Mouse (Mus musculus) spleen, adult 2 months (tissue): Measurements from ENCODE around the gene Podxl. TPM values are rescaled to one million over a fixed set of nuclear protein-coding genes. Genes with fewer than 3 reads are reported as not detected.

Experiments used
- DNase-seq, 2 experiments: peaks; one replicate each; pipeline versions ENCODE4 v3.0.0 to v3.0.0-alpha.2; 2012 to 2021; ENCODE audit warnings: low spot score in 2 of 2, low read depth in 1 of 2
- H3K27ac ChIP-seq: fragments of 200-500 bp; 2 replicates; pipeline ENCODE4 v1.5.1; 2012; ENCODE audit warnings: low read length, inconsistent platforms; ENCODE audit not compliant: insufficient read depth
- H3K27me3 ChIP-seq: fragments of 200-500 bp; 2 replicates; pipeline ENCODE4 v1.6.1; 2012; ENCODE audit warnings: mild to moderate bottlenecking, moderate library complexity, low read length, inconsistent platforms; ENCODE audit not compliant: control insufficient read depth, insufficient read depth
- H3K36me3 ChIP-seq: fragments of 200-500 bp; 2 replicates; pipeline ENCODE4 v1.6.1; 2012; ENCODE audit warnings: mild to moderate bottlenecking, low read length, inconsistent platforms; ENCODE audit not compliant: control insufficient read depth, insufficient read depth
- H3K4me1 ChIP-seq: fragments of 200-500 bp; 2 replicates; pipeline ENCODE4 v1.6.1; 2011; ENCODE audit warnings: inconsistent platforms; ENCODE audit not compliant: control insufficient read depth, insufficient read depth, insufficient read length
- H3K4me3 ChIP-seq: fragments of 200-500 bp; 2 replicates; pipeline ENCODE4 v1.5.1; 2011; ENCODE audit warnings: mild to moderate bottlenecking, inconsistent platforms; ENCODE audit not compliant: insufficient read depth, insufficient read length; ENCODE audit errors: extremely low read depth
- CTCF ChIP-seq: fragments of 200-500 bp; IDR thresholded peaks from 2 replicates; pipeline ENCODE4 v1.5.1; 2011; ENCODE audit warnings: mild to moderate bottlenecking, inconsistent platforms; ENCODE audit not compliant: insufficient read depth, insufficient read length, insufficient replicate concordance; ENCODE audit errors: extremely low read depth
- POLR2A ChIP-seq: fragments of 200-500 bp; IDR thresholded peaks from 2 replicates; pipeline ENCODE4 v1.6.1; 2011; ENCODE audit warnings: low read depth, low read length, inconsistent platforms
- WGBS: fragments of 180-500 bp; shearing (Covaris S2); methylation state at CpG from one replicate; pipeline ENCODE4 v1.1.7; 2018; 5-methylcytosine and 5-hydroxymethylcytosine counted together
- polyA plus RNA-seq: library from polyadenylated mRNA; depleted of rRNA; stranded (reverse); fragments of >200 nt; gene quantifications from 2 replicates; pipeline ENCODE4 v1.2.3, GENCODE M21; 2012; rRNA removed

Podxl gene
- 5.4 and 6.8 TPM in 2 replicates for polyA plus RNA-seq

- Histone ChIP-seq H3K4me1 (peaks cover 4% of the 10 kb centered on the region), H3K27ac (no peak within 1 kb of the TSS), H3K36me3 (no peaks in the 10 kb centered on the region), H3K27me3 (peaks cover 14% of the 10 kb centered on the region), H3K4me3 (peak within 1 kb of the TSS; percentile 49)
- TF ChIP-seq POLR2A = no peak
- TF ChIP-seq CTCF = no peak
- DNase-seq = peak in 1 of 2 experiments; percentile 19
- 1% methylated on average over 71 of the region's 91 CpGs for WGBS
Measured at GRCm38 (mm10) chr6:31563235-31564181, at the start of gene Podxl. Gene Podxl (minus strand): TSS chr6:31563981.

- 64% methylated on average over 17 of the region's 17 CpGs for WGBS
- TF ChIP-seq CTCF (no peak), POLR2A (no peak)
- Histone ChIP-seq H3K27me3 (no peaks in the 10 kb centered on the region), H3K27ac (no peak overlapping the region), H3K4me1 (no peaks in the 10 kb centered on the region), H3K36me3 (no peaks in the 10 kb centered on the region), H3K4me3 (no peak overlapping the region)
- no peak for DNase-seq
Measured at GRCm38 (mm10) chr6:31612560-31613270, 48.9 kb upstream of the Podxl start.

- H3K4me3 ChIP-seq = no peak overlapping the region
Measured at GRCm38 (mm10) chr6:31606429-31606828, 42.6 kb upstream of the Podxl start.

GRCm38 (mm10) chr6:31604629-31605265, 41.0 kb upstream of the Podxl start:
- TF ChIP-seq POLR2A = no peak
- no peak for TF ChIP-seq CTCF
- Histone ChIP-seq H3K27me3 (no peaks in the 10 kb centered on the region), H3K27ac (no peak overlapping the region), H3K4me3 (no peak overlapping the region), H3K36me3 (no peaks in the 10 kb centered on the region), H3K4me1 (no peaks in the 10 kb centered on the region)
- DNase-seq = no peak
- 96% methylated on average over 7 of the region's 7 CpGs for WGBS

More at GRCm38 (mm10) chr6:31606429-31606828, 42.6 kb upstream of the Podxl start:
- Histone ChIP-seq H3K27ac (no peak overlapping the region), H3K4me1 (no peaks in the 10 kb centered on the region), H3K36me3 (no peaks in the 10 kb centered on the region), H3K27me3 (no peaks in the 10 kb centered on the region)
- TF ChIP-seq POLR2A (no peak), CTCF (no peak)
- no peak for DNase-seq
- WGBS = 90% methylated on average over 4 of the region's 4 CpGs

- 77% methylated on average over 4 of the region's 4 CpGs for WGBS
Measured at GRCm38 (mm10) chr6:31602489-31602888, 38.7 kb upstream of the Podxl start.

GRCm38 (mm10) chr6:31601131-31601530, 37.4 kb upstream of the Podxl start:
- WGBS = 86% methylated on average over 3 of the region's 3 CpGs
- no peak for DNase-seq
- Histone ChIP-seq H3K36me3 (no peaks in the 10 kb centered on the region), H3K4me3 (no peak overlapping the region), H3K27me3 (no peaks in the 10 kb centered on the region), H3K27ac (no peak overlapping the region), H3K4me1 (no peaks in the 10 kb centered on the region)
- no peak for TF ChIP-seq POLR2A
- TF ChIP-seq CTCF = no peak

More at GRCm38 (mm10) chr6:31602489-31602888, 38.7 kb upstream of the Podxl start:
- H3K27ac ChIP-seq = no peak overlapping the region
- no peak for DNase-seq
- no peaks in the 10 kb centered on the region for H3K4me1 ChIP-seq
- H3K27me3 ChIP-seq = no peaks in the 10 kb centered on the region
- no peak overlapping the region for H3K4me3 ChIP-seq
- H3K36me3 ChIP-seq = no peaks in the 10 kb centered on the region
- TF ChIP-seq CTCF = no peak
- no peak for TF ChIP-seq POLR2A

GRCm38 (mm10) chr6:31599863-31600262, 36.1 kb upstream of the Podxl start:
- TF ChIP-seq CTCF (no peak), POLR2A (no peak)
- no peak overlapping the region for H3K27ac ChIP-seq
- H3K4me1 ChIP-seq = no peaks in the 10 kb centered on the region
- H3K4me3 ChIP-seq = no peak overlapping the region
- no peak for DNase-seq
- H3K36me3 ChIP-seq = no peaks in the 10 kb centered on the region
- H3K27me3 ChIP-seq = no peaks in the 10 kb centered on the region
- WGBS = 74% methylated on average over 3 of the region's 3 CpGs
